Mouse (Mus musculus): ENCODE results near the gene Gtf2f1.
A peak's percentile ranks its signal among the peaks of the same experiment; 100 is the strongest.

Gtf2f1 gene

GRCm38 (mm10) chr17:57001228-57001627 is 9.9 kb downstream of the Gtf2f1 start:
- no peak for DNase-seq

- no peak for DNase-seq
Measured at GRCm38 (mm10) chr17:56999968-57000609, 11.0 kb downstream of the Gtf2f1 start, which contains the start of gene Pspn. Pspn (minus strand) TSS chr17:57000018.

GRCm38 (mm10) chr17:56999414-56999813 is 11.7 kb downstream of the Gtf2f1 start:
- DNase-seq = no peak

DNA sequence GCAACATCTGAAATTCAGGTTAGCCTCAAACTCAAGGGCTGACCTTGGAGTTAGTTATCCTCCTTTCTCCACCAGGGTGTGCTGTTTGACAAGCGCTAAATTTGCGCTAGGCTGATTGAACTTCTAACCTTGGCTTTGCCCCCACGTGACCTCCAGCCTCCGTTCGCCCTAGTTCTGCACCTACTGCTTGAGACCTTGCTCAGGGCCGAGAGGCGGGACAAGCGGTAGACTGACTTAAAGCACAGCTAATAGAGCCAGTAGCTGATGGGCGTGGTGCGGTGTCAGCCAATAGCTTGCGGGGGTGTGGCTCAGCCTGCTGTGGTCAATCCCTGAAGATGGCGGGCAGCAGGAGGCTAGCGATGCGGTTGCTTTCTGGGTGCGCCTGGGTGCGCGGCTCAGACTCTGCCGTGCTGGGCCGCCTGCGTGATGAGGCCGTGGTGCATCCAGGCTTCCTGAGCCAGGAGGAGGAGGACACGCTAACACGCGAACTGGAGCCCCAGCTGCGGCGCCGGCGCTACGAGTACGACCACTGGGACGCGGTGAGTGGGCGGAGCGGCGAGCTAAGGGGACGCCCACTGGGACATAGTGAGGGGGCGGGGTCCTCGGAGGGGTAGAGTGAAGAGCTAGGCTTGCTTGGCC is 13.9 kb downstream of the Gtf2f1 start, which contains the start of gene Alkbh7:
Gene Alkbh7, plus strand, starts transcription at position 311 of the 639 bp plus-strand sequence.
- DNase-seq = peak; percentile 92 to 93

DNA sequence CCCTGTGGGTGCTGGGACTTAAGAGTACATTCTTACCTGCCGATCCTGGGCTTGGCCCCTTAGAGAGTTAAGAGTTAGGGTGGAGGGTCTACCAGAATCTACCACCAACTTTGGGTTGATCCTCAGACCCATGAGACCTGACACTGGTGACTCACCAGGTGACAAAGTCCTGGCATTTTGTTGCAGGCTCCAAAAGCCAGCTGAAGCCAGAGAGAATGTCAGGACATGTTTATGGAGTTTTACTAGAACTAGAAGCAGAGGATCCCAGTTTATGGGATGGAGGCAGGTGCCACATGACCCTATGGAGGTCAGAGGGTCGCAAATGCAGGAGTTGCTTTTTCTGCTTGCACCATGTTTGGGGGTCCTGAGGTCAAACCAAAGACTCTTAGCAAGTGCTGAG is 14.6 kb downstream of the Gtf2f1 start:
- DNase-seq = no peak

DNA sequence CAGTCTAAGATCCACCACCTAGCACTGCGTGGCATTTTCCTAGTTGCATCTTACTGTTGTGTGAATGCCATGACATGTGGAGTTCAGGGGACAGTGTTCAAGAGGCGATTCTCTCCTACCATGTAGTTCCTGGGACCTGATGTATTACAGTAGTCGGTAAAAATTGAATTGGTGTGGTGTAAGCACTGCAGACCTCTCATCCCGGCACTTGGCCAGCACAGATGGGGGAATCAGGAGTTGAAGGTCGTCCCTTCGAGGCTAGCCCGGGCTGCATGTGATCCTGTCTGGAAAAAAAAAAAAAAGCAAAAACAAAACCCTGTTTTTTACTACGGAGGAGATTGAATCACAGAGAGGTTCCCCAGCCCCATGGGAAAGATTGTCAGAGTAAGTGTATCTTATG is 16.0 kb downstream of the Gtf2f1 start:
- no peak for DNase-seq

DNA sequence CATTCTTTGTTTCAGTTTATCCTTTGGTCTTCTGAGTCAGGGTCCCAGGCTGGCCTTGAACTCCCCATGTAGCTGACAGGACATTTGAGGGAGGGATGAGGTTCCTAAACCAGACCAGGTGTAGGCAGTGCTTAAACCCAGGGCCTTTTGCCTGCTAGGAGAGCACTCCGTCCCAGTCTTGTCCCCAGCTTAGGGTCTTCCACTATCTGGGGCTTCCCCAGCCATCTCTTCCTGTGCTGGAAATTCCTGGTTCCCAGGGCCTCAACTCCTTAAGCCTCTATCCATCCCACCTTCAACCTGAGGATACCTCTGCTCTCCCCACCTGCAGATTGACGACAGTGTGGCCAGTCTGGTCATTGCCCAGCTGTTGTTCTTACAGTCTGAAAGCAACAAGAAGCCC is 20.1 kb downstream of the Gtf2f1 start:
- DNase-seq = no peak

DNA sequence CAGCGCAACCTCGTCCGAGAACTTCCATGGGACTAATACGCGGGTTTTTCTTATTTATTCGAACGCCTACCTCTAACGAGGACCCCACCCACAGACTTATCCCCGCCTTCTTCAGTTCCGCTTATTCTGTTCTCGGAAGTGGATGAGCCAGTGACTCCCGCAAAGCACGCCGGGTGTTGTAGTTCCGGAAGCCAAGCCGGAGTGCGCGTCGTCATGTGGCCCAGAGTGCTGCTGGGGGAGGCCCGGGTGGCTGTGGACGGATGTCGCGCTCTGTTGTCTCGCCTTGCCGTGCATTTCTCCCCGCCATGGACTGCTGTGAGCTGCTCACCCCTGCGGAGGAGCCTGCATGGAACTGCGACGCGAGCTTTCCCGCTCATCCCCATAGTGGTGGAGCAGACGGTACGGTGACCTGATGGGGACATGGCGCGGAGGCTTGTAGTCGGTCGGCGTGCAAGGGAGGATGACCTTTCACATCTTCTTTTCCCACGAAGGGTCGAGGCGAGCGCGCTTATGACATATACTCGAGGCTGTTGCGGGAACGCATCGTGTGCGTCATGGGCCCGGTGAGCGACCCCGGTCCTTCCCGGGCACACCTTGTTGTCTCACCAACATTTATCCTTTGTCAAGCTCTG is 20.9 kb downstream of the Gtf2f1 start, which contains the start of gene Clpp:
Gene Clpp, plus strand, starts transcription at position 191 of the 632 bp plus-strand sequence.
- peak; percentile 94 to 95 for DNase-seq

- peak; percentile 27 to 67 for DNase-seq
Measured at GRCm38 (mm10) chr17:56989467-56990114, 21.5 kb downstream of the Gtf2f1 start.

GRCm38 (mm10) chr17:56988921-56989430 is 22.1 kb downstream of the Gtf2f1 start:
- no peak for DNase-seq

GRCm38 (mm10) chr17:56988441-56988840 is 22.6 kb downstream of the Gtf2f1 start:
- DNase-seq = no peak

DNA sequence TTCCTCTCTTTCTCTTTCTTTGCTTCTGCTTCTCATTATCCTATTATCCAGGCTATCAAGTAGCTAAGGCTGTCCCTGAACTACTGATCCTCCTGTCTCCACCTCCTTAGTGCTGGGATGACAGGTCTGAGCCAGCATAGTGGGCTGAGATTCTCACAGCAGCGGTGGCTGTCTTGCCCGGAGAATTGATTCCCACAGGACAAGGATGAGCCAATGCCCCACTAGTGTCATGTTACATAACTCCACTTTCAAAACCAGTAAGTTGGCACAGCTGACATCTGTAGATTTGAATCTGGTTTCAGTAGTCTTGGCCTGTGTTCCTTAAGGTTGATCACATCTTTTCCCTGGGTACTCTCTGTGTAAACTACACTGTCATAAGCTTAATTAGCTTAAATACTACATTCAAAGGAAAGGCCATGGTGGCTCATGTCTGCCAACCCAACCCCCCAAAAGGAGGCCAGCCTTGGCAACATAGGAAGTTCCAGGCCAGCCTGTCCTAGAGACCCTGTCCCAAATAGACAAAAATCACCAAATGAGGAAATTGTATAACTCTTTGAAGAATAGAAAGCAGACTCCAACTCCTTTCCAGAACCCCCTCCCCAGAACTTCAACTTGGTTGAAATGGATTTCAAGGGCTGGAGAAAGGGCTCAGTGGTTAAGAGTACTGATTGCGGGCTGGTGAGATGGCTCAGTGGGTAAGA is 24.8 kb downstream of the Gtf2f1 start:
- no peak for DNase-seq

- no peak for DNase-seq
Measured at GRCm38 (mm10) chr17:56985656-56986055, 25.4 kb downstream of the Gtf2f1 start.

DNA sequence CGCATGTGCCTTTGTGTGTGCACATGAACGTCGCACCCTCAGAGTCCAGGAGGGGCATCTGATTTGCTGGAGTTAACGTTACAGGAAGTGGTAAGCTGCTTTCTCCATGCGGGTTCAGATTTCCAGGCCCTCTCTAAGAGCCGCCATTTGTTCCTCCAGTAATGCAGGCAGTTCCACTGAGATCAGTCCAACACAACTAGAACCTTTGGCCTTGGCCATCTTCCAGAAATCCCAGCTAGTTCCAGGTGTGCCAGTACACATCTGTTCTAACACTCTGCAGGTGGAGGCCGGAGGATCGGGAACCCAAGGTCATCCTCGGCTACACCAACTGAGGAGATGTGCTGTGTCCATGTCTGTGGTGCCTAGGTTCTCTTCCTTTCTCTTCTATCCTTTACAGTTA is 26.2 kb downstream of the Gtf2f1 start:
- DNase-seq = no peak

GRCm38 (mm10) chr17:56982013-56982412 is 29.1 kb downstream of the Gtf2f1 start, which contains the start of gene Acer1:
Acer1 (minus strand) TSS chr17:56982126.
- DNase-seq = no peak

DNA sequence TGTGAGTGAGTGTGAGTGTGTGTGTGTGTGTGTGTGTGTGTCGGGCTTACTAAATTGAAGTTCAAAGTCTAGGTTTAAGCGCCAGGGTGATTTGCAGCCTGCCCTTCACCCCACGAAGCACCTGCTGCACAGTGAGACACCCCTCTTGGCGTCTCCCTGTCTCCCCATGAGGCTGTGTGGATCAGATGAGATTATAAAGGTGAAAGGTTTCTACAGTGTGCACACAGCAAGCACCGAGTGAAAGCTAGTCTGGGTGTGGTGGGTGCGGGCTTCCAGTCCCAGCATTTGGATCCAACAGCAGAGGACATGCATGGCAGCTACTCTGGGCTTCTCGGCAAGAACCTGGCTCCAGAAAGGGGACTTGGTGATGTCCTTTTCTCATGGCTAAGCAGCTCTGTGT is 30.0 kb downstream of the Gtf2f1 start:
- no peak for DNase-seq

DNA sequence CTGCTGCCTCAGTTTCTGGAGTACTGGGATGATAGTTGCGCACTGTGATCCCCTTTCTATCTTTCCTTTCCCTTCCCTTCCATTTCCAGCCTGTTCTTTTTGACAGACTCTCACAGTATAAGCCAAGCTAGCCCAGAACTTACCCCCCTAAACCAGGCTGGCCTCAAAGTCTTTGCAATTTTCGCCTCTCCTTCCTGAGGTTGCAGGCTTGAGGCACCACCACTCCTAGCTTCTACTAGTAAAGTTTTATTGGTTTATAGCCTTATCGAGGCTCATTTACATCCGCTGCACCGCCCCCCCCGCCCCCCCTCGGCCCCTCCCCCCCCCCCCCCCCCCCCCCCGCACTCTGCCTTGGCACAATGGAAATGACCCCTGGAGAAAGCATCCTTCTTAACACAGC is 31.6 kb downstream of the Gtf2f1 start:
- DNase-seq = no peak

- no peak for DNase-seq
Measured at GRCm38 (mm10) chr17:56976531-56977390, 34.3 kb downstream of the Gtf2f1 start.

- no peak for DNase-seq
Measured at GRCm38 (mm10) chr17:56975391-56975790, 35.7 kb downstream of the Gtf2f1 start.

DNA sequence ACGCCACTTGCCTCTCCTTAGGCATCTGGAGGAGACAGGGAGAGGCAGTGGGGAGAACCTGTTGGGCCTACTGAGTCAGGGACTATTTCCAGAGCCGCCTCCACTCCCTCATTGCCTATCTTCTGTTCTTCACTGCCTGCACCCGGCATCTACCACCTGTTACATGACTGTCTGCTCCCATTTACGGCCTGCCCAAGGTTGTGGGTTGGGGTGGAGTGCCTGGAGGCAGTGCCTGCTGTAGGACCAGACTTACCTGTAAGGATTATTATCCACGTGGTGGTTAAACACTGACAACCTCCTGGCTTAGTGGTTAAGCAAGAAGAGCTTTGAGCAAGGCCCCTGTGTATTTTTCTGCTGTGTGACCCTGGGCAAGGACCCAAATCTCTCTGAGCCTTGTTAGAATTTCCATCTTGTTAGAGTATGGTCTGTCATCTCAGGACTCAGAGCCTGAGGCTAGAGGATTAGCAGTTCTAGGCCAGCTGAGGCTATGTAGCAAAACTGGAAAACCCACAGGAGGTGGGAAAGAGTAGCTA is 36.3 kb downstream of the Gtf2f1 start:
- no peak for DNase-seq
